Mouse (Mus musculus) kidney, adult 2 months (tissue): ENCODE measurements around the gene Proca1. TPM values are rescaled to one million over a fixed set of nuclear protein-coding genes. Genes with fewer than 3 reads are reported as not detected.
A peak's percentile ranks its signal among the peaks of the same experiment; 100 is the strongest.

Experiments used
- DNase-seq: peaks from one replicate; pipeline ENCODE4 v3.0.0; 2021
- H3K27ac ChIP-seq: fragments of 200-500 bp; 2 replicates; pipeline ENCODE4 v1.5.1; 2012; ENCODE audit warnings: low read depth, low read length, control low read depth, inconsistent platforms; ENCODE audit not compliant: insufficient read depth
- H3K27me3 ChIP-seq: fragments of 200-500 bp; replicated peaks from 2 replicates; pipeline ENCODE4 v1.6.1; 2012; ENCODE audit warnings: mild to moderate bottlenecking, moderate library complexity, low read length, inconsistent platforms; ENCODE audit not compliant: control insufficient read depth, insufficient read depth
- H3K36me3 ChIP-seq: fragments of 200-500 bp; 2 replicates; pipeline ENCODE4 v1.6.1; 2012; ENCODE audit warnings: mild to moderate bottlenecking, moderate library complexity, low read length, inconsistent platforms; ENCODE audit not compliant: control insufficient read depth, insufficient read depth
- H3K4me1 ChIP-seq: fragments of 200-500 bp; 2 replicates; pipeline ENCODE4 v1.6.1; 2011; ENCODE audit warnings: low read length; ENCODE audit not compliant: control insufficient read depth, insufficient read depth
- H3K4me3 ChIP-seq: fragments of 200-500 bp; 2 replicates; pipeline ENCODE4 v1.5.1; 2011; ENCODE audit warnings: mild to moderate bottlenecking, low read depth, low read length, control low read depth; ENCODE audit not compliant: insufficient read depth
- CTCF ChIP-seq: fragments of 200-500 bp; conservative IDR thresholded peaks from 2 replicates; pipeline ENCODE4 v1.5.1; 2011; ENCODE audit warnings: low read depth, mild to moderate bottlenecking, control low read depth, low read length, moderate library complexity, mixed read lengths; ENCODE audit not compliant: insufficient read depth, insufficient read length
- POLR2A ChIP-seq: fragments of 200-500 bp; IDR thresholded peaks from one replicate; pipeline ENCODE4 v1.6.1; 2011; ENCODE audit warnings: low read depth, low read length, control low read depth
- WGBS: fragments of 180-500 bp; shearing (Covaris S2); methylation state at CpG from one replicate; pipeline ENCODE4 v1.1.7; 2018; 5-methylcytosine and 5-hydroxymethylcytosine counted together
- polyA plus RNA-seq: library from polyadenylated mRNA; depleted of rRNA; stranded (reverse); fragments of >200 nt; gene quantifications from 2 replicates; pipeline ENCODE4 v1.2.3, GENCODE M21; 2012

Proca1 gene
- polyA plus RNA-seq, 1 experiment: 1.8 TPM

GRCm38 (mm10) chr11:78165761-78166109 is 27.5 kb upstream of the Proca1 start:
- H3K27ac ChIP-seq: peak overlapping the region; percentile 93
- TF ChIP-seq POLR2A (no peak), CTCF (no peak)
- H3K4me1 ChIP-seq: peaks cover 27% of the 10 kb centered on the region; the same call in 1 of the 2 replicates

GRCm38 (mm10) chr11:78166161-78166560 is 27.0 kb upstream of the Proca1 start:
- DNase-seq: no peak
- Histone ChIP-seq H3K27me3 (no peaks in the 10 kb centered on the region), H3K4me3 (no peak overlapping the region), H3K27ac (peak overlapping the region; percentile 93), H3K36me3 (no peaks in the 10 kb centered on the region; the same call in 1 of the 2 replicates), H3K4me1 (peaks cover 27% of the 10 kb centered on the region; the same call in 1 of the 2 replicates)
- TF ChIP-seq CTCF (no peak), POLR2A (no peak)
- WGBS: 35% methylated on average over 4 of the region's 4 CpGs

More at GRCm38 (mm10) chr11:78165761-78166109, 27.5 kb upstream of the Proca1 start:
- Histone ChIP-seq H3K36me3 (no peaks in the 10 kb centered on the region; the same call in 1 of the 2 replicates), H3K4me3 (peak overlapping the region; percentile 88), H3K27me3 (no peaks in the 10 kb centered on the region)
- DNase-seq: peak; percentile 87
- 2% methylated on average over 16 of the region's 16 CpGs for WGBS

- TF ChIP-seq CTCF (no peak), POLR2A (no peak)
- H3K27me3 ChIP-seq: no peaks in the 10 kb centered on the region
Observed at GRCm38 (mm10) chr11:78166640-78167039, 26.6 kb upstream of the Proca1 start.

GRCm38 (mm10) chr11:78167257-78167959 is 25.8 kb upstream of the Proca1 start:
- Histone ChIP-seq H3K4me3 (no peak overlapping the region), H3K27me3 (no peaks in the 10 kb centered on the region), H3K27ac (no peak overlapping the region), H3K4me1 (peaks cover 20% of the 10 kb centered on the region; the same call in 1 of the 2 replicates), H3K36me3 (no peaks in the 10 kb centered on the region)
- TF ChIP-seq POLR2A (no peak), CTCF (no peak)
- WGBS: 87% methylated on average over 14 of the region's 14 CpGs
- DNase-seq: no peak

More at GRCm38 (mm10) chr11:78166640-78167039, 26.6 kb upstream of the Proca1 start:
- DNase-seq: no peak
- 82% methylated on average over 6 of the region's 6 CpGs for WGBS
- no peak overlapping the region for H3K4me3 ChIP-seq
- H3K27ac ChIP-seq: peak overlapping the region; percentile 93
- H3K36me3 ChIP-seq: no peaks in the 10 kb centered on the region
- peaks cover 24% of the 10 kb centered on the region; the same call in 1 of the 2 replicates for H3K4me1 ChIP-seq

- DNase-seq: no peak
- peaks cover 10% of the 10 kb centered on the region; the same call in 1 of the 2 replicates for H3K4me1 ChIP-seq
- H3K36me3 ChIP-seq: no peaks in the 10 kb centered on the region
- H3K4me3 ChIP-seq: peak overlapping the region; percentile 18
- 57% methylated on average over 19 of the region's 19 CpGs for WGBS
- no peaks in the 10 kb centered on the region for H3K27me3 ChIP-seq
- no peak overlapping the region for H3K27ac ChIP-seq
- no peak for TF ChIP-seq CTCF
- TF ChIP-seq POLR2A: no peak
Observed at GRCm38 (mm10) chr11:78168541-78169468, 24.4 kb upstream of the Proca1 start.

GRCm38 (mm10) chr11:78170306-78170705 is 22.9 kb upstream of the Proca1 start:
- H3K27me3 ChIP-seq: no peaks in the 10 kb centered on the region
- no peaks in the 10 kb centered on the region for H3K36me3 ChIP-seq
- H3K4me3 ChIP-seq: no peak overlapping the region
- no peak overlapping the region for H3K27ac ChIP-seq
- TF ChIP-seq POLR2A: no peak
- no peak for TF ChIP-seq CTCF
- WGBS: 62% methylated on average over 15 of the region's 15 CpGs
- DNase-seq: peak; percentile 84
- peaks cover 10% of the 10 kb centered on the region; the same call in 1 of the 2 replicates for H3K4me1 ChIP-seq

- H3K4me3 ChIP-seq: no peak overlapping the region
- WGBS: 70% methylated on average over 4 of the region's 4 CpGs
- H3K4me1 ChIP-seq: peaks cover 10% of the 10 kb centered on the region; the same call in 1 of the 2 replicates
- H3K27me3 ChIP-seq: no peaks in the 10 kb centered on the region
- no peaks in the 10 kb centered on the region for H3K36me3 ChIP-seq
- no peak for DNase-seq
- no peak overlapping the region for H3K27ac ChIP-seq
- TF ChIP-seq POLR2A: no peak
- peak; percentile 25; the same call in 1 of the 2 replicates for TF ChIP-seq CTCF
Observed at GRCm38 (mm10) chr11:78171328-78171727, 21.9 kb upstream of the Proca1 start.
